Mouse (Mus musculus) cerebellum, adult (tissue): ENCODE measurements around the gene Ccdc134.
A peak's percentile ranks its signal among the peaks of the same experiment; 100 is the strongest.

Source experiments
- ATAC-seq: cut with Nextera tagmentation; 2 replicates; pipeline ENCODE4 v1.9.2; 2017; ENCODE audit warnings: mild to moderate bottlenecking, moderate library complexity, mixed read lengths; ENCODE audit not compliant: insufficient number of reproducible peaks, low FRiP score, low TSS enrichment

Ccdc134 gene

GRCm38 (mm10) chr15:82147611-82148111 is 19.9 kb downstream of the Ccdc134 start:
- peak; percentile 41; the same call in 1 of the 2 replicates for ATAC-seq

- ATAC-seq, result no peak
These were observed 20.8 kb downstream of the Ccdc134 start for GRCm38 (mm10) chr15:82148510-82148911.

GRCm38 (mm10) chr15:82150042-82150441 is 22.3 kb downstream of the Ccdc134 start:
- no peak for ATAC-seq

GRCm38 (mm10) chr15:82151176-82151575 is 23.5 kb downstream of the Ccdc134 start:
- ATAC-seq, result no peak

GRCm38 (mm10) chr15:82152022-82152421 is 24.3 kb downstream of the Ccdc134 start:
- ATAC-seq, result no peak

GRCm38 (mm10) chr15:82152435-82152834 is 24.7 kb downstream of the Ccdc134 start:
- no peak for ATAC-seq

GRCm38 (mm10) chr15:82156298-82156697 is 28.6 kb downstream of the Ccdc134 start:
- ATAC-seq, result no peak

GRCm38 (mm10) chr15:82156902-82157301 is 29.2 kb downstream of the Ccdc134 start:
- ATAC-seq, result no peak

GRCm38 (mm10) chr15:82158243-82159035 is 30.7 kb downstream of the Ccdc134 start:
- no peak for ATAC-seq

GRCm38 (mm10) chr15:82159471-82159870 is 31.7 kb downstream of the Ccdc134 start:
- ATAC-seq, result no peak

- no peak for ATAC-seq
These were observed 33.3 kb downstream of the Ccdc134 start for GRCm38 (mm10) chr15:82160731-82161640.

GRCm38 (mm10) chr15:82161965-82162600 is 34.4 kb downstream of the Ccdc134 start:
- no peak for ATAC-seq

GRCm38 (mm10) chr15:82163356-82164060 is 35.8 kb downstream of the Ccdc134 start:
- ATAC-seq, result no peak

GRCm38 (mm10) chr15:82164061-82164399 is 36.3 kb downstream of the Ccdc134 start:
- no peak for ATAC-seq

- no peak for ATAC-seq
These were observed 36.8 kb downstream of the Ccdc134 start for GRCm38 (mm10) chr15:82164496-82164895.

GRCm38 (mm10) chr15:82165332-82166239 is 37.9 kb downstream of the Ccdc134 start:
- no peak for ATAC-seq

- ATAC-seq, result no peak
These were observed 38.7 kb downstream of the Ccdc134 start for GRCm38 (mm10) chr15:82166240-82167100.
